Mouse (Mus musculus) stomach, embryonic 14.5 days (tissue): Measurements from ENCODE around the gene Bcl7a. TPM values are rescaled to one million over a fixed set of nuclear protein-coding genes. Genes with fewer than 3 reads are reported as not detected.

Experiments
- ATAC-seq: fragments of 200-750 bp; cut with Nextera tagmentation; 2 replicates; pipeline ENCODE4 v1.8.0; 2017; ENCODE audit warnings: low read depth, moderate TSS enrichment; ENCODE audit not compliant: insufficient number of reproducible peaks, insufficient read depth, low FRiP score
- H3K27ac ChIP-seq: fragments of 300-500 bp; sonication (generic); 2 replicates; pipeline ENCODE4 v1.5.1; 2014; ENCODE audit warnings: mild to moderate bottlenecking, low read length, moderate library complexity, mixed read lengths
- H3K27me3 ChIP-seq: fragments of 300-500 bp; sonication (generic); 2 replicates; pipeline ENCODE4 v1.6.1; 2014; ENCODE audit warnings: low read length, control low read depth, mixed read lengths; ENCODE audit not compliant: control insufficient read depth, insufficient read depth
- H3K36me3 ChIP-seq: fragments of 300-500 bp; sonication (generic); 2 replicates; pipeline ENCODE4 v1.6.1; 2014; ENCODE audit warnings: mild to moderate bottlenecking, control low read depth, low read length, moderate library complexity, mixed read lengths; ENCODE audit not compliant: control insufficient read depth, insufficient read depth
- H3K4me1 ChIP-seq: fragments of 300-500 bp; sonication (generic); 2 replicates; pipeline ENCODE4 v1.6.1; 2014; ENCODE audit warnings: low read length, control low read depth, mixed read lengths; ENCODE audit not compliant: control insufficient read depth, insufficient read depth
- H3K4me2 ChIP-seq: fragments of 300-500 bp; sonication (generic); replicated peaks from 2 replicates; pipeline ENCODE4 v1.6.1; 2014; ENCODE audit warnings: low read depth, low read length, control low read depth
- H3K4me3 ChIP-seq: fragments of 300-500 bp; sonication (generic); 2 replicates; pipeline ENCODE4 v1.5.1; 2014; ENCODE audit warnings: low read depth, low read length, control low read depth
- H3K9ac ChIP-seq: fragments of 300-500 bp; sonication (generic); replicated peaks from 2 replicates; pipeline ENCODE4 v1.6.1; 2014; ENCODE audit warnings: low read depth, mild to moderate bottlenecking, control low read depth, low read length, moderate library complexity, mixed read lengths
- H3K9me3 ChIP-seq: fragments of 300-500 bp; sonication (generic); 2 replicates; pipeline ENCODE4 v1.6.1; 2016; ENCODE audit warnings: low read depth, low read length, control low read depth; ENCODE audit not compliant: control insufficient read depth
- WGBS: fragments of 180-500 bp; shearing (Covaris S2); extraction: QIAGEN DNeasy Blood & Tissue Kit; methylation state at CpG from one replicate; pipeline ENCODE4 v1.1.7; 2014; 5-methylcytosine and 5-hydroxymethylcytosine counted together
- polyA plus RNA-seq: library from polyadenylated mRNA; unstranded; fragments of >200 nt; fragmentation: Nextera tagmentation; extraction: Ambion mirVana; gene quantifications from 2 replicates; pipeline ENCODE4 v1.2.1, GENCODE M21; 2014

Gene Bcl7a
- polyA plus RNA-seq, 1 experiment from 2014 or later, result 30.1 TPM

DNA sequence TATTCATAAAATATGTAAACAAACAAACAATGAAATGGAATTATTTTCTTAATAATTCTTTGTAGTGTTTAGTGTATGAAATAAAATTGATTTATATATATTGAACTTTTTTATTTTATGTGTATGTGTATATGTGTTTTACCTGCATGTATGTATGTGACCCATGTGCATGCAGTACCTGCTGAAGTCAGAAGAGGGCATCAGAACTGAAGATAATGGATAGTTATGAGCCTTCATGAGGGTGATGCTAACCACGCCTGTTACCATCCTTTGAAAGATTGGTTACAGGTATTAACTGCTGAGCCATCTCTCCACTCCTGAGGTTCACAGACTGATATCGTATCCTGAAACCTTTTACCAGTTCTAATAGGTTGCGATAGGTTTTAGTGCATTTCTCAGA lies 23.5 kb upstream of the Bcl7a start:
- Histone ChIP-seq H3K27ac (no peak overlapping the region), H3K4me2 (no peak overlapping the region), H3K9ac (no peak overlapping the region), H3K4me3 (no peak overlapping the region), H3K4me1 (no peaks in the 10 kb centered on the region), H3K9me3 (no peaks in the 10 kb centered on the region), H3K36me3 (no peaks in the 10 kb centered on the region), H3K27me3 (no peaks in the 10 kb centered on the region)
- WGBS, result over 99% methylated on average over 3 of the region's 3 CpGs
- no peak for ATAC-seq

DNA sequence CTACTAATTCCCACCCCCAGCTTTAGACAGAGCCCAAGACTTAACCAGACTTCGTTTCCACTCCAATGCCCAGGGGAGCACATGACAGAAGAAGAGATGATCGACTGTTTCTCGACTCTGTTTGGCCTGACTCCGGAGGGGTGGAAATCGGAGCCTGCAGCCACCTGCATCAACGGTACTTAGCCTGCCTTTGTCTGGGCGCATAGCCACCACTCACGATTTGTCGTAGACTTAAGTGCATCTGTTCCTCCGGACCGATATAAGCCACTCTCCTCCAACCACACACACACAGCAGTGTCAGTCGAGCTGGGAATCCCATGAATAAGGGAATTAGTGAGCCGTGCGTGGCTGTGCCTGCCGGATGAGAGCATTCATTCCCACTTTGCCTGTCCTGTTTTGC lies 19.4 kb upstream of the Bcl7a start:
- WGBS, result 39% methylated on average over 15 of the region's 15 CpGs
- H3K9me3 ChIP-seq, result no peaks in the 10 kb centered on the region
- H3K27ac ChIP-seq, result no peak overlapping the region
- H3K27me3 ChIP-seq, result no peaks in the 10 kb centered on the region
- no peaks in the 10 kb centered on the region for H3K36me3 ChIP-seq
- H3K4me3 ChIP-seq, result no peak overlapping the region
- no peak overlapping the region for H3K4me2 ChIP-seq
- 0 out of 2 replicates have a peak, but pooled peaks cover 4% of the 10 kb centered on the region for H3K4me1 ChIP-seq
- H3K9ac ChIP-seq, result no peak overlapping the region
- no peak for ATAC-seq

DNA sequence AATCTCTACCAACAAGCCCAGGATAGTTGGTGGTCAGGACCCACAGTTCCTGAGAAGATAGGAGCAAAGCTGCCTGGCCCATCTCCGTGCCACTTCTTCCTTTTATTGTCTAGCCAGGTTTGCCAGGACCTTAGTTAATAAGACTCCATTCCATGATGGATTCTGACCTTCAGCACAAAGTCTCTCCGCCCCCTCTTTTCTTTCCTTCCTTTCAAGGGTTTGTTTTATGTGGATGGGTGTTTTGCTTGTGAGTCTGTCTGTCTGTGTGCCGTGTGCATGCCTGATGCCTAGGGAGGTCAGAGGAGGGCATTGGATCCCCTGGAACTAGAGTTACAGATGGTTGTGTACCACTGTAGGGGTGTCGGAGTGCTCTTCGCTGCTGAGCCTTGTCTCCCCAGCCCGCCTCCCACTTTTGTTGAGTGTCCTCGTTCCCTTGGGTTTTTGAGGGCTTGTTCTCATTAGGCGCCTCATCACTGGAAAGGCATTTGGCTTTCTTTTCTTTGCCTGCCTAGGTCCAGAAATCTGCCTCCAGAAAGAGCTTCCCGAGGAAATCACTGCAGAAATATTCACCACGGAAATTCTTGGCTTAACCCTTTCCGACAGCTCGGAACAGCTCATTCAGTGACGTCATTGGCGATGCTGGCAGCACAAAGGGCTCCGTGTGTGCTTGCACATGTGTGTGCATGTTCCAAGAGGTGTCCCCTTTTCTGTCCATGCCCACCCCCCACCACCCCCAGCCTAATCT lies 17.5 kb upstream of the Bcl7a start:
- Histone ChIP-seq H3K9me3 (no peaks in the 10 kb centered on the region), H3K9ac (no peak overlapping the region), H3K4me3 (no peak overlapping the region), H3K4me2 (no peak overlapping the region), H3K27me3 (no peaks in the 10 kb centered on the region), H3K27ac (no peak overlapping the region), H3K36me3 (no peaks in the 10 kb centered on the region), H3K4me1 (0 out of 2 replicates have a peak, but pooled peaks cover 4% of the 10 kb centered on the region)
- 63% methylated on average over 15 of the region's 15 CpGs for WGBS
- no peak for ATAC-seq

DNA sequence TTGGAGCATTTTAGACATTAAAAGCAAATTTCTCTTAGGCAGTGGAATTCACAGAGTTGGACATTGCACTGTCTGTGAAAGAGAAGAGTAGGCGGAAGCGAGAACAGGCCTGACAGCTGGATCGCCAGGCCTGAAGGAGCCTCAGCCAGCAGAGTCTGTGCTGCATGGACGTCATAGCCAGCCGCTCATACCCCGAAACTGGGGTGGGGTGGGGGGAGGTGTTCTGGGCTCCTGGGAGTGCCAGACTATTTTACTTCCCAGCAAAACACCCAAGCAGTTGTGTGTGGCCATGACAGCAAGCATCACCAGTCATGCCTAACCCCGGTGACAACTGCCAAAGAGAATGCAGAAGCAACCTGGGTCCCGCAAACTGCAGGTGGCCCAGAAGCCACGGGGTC lies 16.9 kb upstream of the Bcl7a start:
- Histone ChIP-seq H3K9me3 (no peaks in the 10 kb centered on the region), H3K9ac (no peak overlapping the region), H3K27ac (no peak overlapping the region), H3K4me1 (0 out of 2 replicates have a peak, but pooled peaks cover 4% of the 10 kb centered on the region), H3K27me3 (no peaks in the 10 kb centered on the region), H3K4me3 (no peak overlapping the region), H3K36me3 (no peaks in the 10 kb centered on the region), H3K4me2 (no peak overlapping the region)
- no peak for ATAC-seq
- WGBS, result 77% methylated on average over 9 of the region's 9 CpGs

DNA sequence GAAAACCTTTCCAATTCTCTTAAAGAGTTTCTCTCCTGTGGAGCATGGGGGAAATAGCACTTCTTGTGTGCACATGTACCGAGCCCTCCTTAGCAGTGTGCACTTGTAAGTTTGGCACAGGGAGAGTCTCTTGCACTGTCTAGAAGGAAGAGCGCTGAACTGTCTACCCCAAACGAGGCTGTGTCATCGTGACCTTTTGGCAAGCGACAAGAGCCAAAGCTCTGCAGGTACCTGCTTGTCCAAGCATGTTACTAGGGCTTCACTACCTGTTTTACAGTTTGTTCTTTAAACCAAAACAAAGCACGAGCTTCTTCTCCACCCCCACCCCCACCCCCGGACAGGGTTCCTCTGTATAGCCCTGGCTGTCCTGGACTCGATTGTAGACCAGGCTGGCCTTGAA lies 15.9 kb upstream of the Bcl7a start:
- WGBS, result 83% methylated on average over 8 of the region's 8 CpGs
- H3K4me1 ChIP-seq, result 0 out of 2 replicates have a peak, but pooled peaks cover 4% of the 10 kb centered on the region
- no peak for ATAC-seq

DNA sequence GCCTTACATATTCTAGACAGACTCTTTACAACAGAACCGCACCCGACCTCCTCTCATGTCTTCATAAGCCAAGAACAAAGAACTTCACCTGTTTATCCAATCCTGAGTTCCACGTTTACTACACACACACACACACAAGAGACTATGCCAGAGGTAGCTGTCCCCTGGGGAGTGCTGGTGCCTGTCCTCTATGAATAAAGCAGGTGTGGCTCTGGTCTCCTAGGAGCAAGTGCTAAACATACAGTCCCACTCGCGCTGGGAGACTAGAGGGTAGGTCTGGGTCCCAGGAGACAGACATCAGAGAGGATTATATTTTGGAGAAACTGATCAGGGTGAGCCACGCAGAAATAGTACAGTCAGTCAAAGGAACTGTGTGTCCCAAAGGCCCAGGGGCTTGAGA lies 10.1 kb upstream of the Bcl7a start:
- Histone ChIP-seq H3K4me3 (no peak overlapping the region), H3K9ac (no peak overlapping the region), H3K9me3 (no peaks in the 10 kb centered on the region), H3K4me1 (peaks cover 3% of the 10 kb centered on the region; the same call in 1 of the 2 replicates), H3K36me3 (no peaks in the 10 kb centered on the region), H3K27me3 (no peaks in the 10 kb centered on the region), H3K4me2 (no peak overlapping the region), H3K27ac (no peak overlapping the region)
- WGBS, result 76% methylated on average over 6 of the region's 6 CpGs
- ATAC-seq, result no peak

More for the DNA sequence above, 15.9 kb upstream of the Bcl7a start:
- Histone ChIP-seq H3K9me3 (no peaks in the 10 kb centered on the region), H3K27ac (no peak overlapping the region), H3K4me3 (no peak overlapping the region), H3K9ac (no peak overlapping the region), H3K4me2 (no peak overlapping the region), H3K36me3 (no peaks in the 10 kb centered on the region), H3K27me3 (no peaks in the 10 kb centered on the region)

DNA sequence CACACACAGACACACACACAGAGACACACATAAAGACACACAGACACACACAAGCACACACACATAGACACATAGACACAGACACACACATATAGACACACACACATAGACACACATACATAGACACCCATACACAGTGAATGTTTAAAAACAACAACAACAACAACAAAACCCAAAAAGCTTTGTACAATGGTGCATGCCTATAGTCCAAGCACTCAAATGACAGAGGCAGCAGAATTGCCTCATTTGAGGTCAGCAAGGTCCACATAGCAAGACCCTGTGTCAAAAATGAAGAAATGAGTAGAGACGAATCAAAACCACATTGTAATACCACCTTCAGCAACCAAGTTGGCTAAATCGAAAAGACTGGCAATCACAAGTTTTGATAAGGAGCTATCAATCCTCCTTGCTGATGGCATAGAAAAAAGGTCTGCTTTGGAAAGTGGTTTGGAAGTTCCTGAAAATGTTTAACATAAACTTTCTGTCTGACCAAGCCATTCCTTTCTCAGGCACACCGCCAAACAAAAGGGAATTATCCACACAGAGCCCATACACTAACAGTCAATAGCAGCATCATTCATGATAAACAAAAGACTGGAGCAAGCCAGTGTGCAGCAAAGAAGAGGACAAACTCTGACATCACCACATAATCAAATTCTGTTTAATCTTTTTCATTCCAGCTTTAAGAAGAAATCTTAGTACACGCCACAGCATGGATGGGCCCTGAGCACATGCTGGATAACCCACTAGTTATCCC lies 7.3 kb upstream of the Bcl7a start:
- Histone ChIP-seq H3K4me1 (peaks cover 3% of the 10 kb centered on the region; the same call in 1 of the 2 replicates), H3K4me3 (no peak overlapping the region), H3K27me3 (no peaks in the 10 kb centered on the region), H3K9ac (no peak overlapping the region), H3K9me3 (no peaks in the 10 kb centered on the region), H3K4me2 (no peak overlapping the region), H3K27ac (no peak overlapping the region), H3K36me3 (no peaks in the 10 kb centered on the region)
- no peak for ATAC-seq
- WGBS, result 52% methylated on average over 4 of the region's 4 CpGs

DNA sequence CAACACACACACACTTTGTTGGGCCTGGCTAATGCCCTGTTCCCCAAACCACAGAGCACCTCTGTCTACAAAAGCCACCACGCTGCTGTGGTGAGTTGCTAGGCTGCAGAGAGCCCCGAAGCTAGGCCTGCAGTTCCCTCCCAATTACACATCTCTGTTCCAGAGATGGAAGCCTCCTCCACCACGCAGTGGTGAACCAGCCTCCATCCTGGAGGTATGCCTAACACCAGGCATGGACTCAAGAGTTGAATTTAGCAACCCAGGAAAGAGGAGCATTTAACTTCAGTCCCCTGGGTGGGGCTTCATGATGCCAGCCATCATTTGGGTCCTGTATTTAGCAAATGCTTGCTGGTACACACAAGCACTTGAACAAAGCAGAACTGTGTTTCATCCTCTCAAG lies 5.2 kb upstream of the Bcl7a start:
- H3K9me3 ChIP-seq, result no peaks in the 10 kb centered on the region
- no peak for ATAC-seq
- no peak overlapping the region for H3K4me2 ChIP-seq
- no peaks in the 10 kb centered on the region for H3K36me3 ChIP-seq
- H3K27ac ChIP-seq, result no peak overlapping the region
- H3K4me1 ChIP-seq, result peaks cover 5% of the 10 kb centered on the region; the same call in 1 of the 2 replicates
- 75% methylated on average over 3 of the region's 3 CpGs for WGBS
- no peak overlapping the region for H3K4me3 ChIP-seq
- no peaks in the 10 kb centered on the region for H3K27me3 ChIP-seq
- H3K9ac ChIP-seq, result no peak overlapping the region
